Mouse (Mus musculus) embryonic facial prominence, embryonic 15.5 days (tissue): ENCODE data around the gene Slc12a4. TPM values are rescaled to one million over a fixed set of nuclear protein-coding genes. Genes with fewer than 3 reads are reported as not detected.

Experiments
- ATAC-seq: fragments of 200-750 bp; cut with Nextera tagmentation; 2 replicates; pipeline ENCODE4 v1.8.0; 2017; ENCODE audit warnings: low read depth, moderate TSS enrichment; ENCODE audit not compliant: insufficient number of reproducible peaks, low FRiP score, low TSS enrichment
- H3K27ac ChIP-seq: fragments of 300-500 bp; sonication (generic); replicated peaks from 2 replicates; pipeline ENCODE4 v1.5.1; 2015; ENCODE audit warnings: mild to moderate bottlenecking, inconsistent platforms
- H3K27me3 ChIP-seq: fragments of 300-500 bp; sonication (generic); 2 replicates; pipeline ENCODE4 v1.6.1; 2015; ENCODE audit warnings: inconsistent platforms
- H3K36me3 ChIP-seq: fragments of 300-500 bp; sonication (generic); 2 replicates; pipeline ENCODE4 v1.6.1; 2015; ENCODE audit warnings: mild to moderate bottlenecking, inconsistent platforms
- H3K4me1 ChIP-seq: fragments of 300-500 bp; sonication (generic); 2 replicates; pipeline ENCODE4 v1.6.1; 2015; ENCODE audit warnings: inconsistent platforms
- H3K4me2 ChIP-seq: fragments of 300-500 bp; sonication (generic); replicated peaks from 2 replicates; pipeline ENCODE4 v1.6.1; 2015; ENCODE audit warnings: mild to moderate bottlenecking, inconsistent platforms
- H3K4me3 ChIP-seq: fragments of 300-500 bp; sonication (generic); replicated peaks from 2 replicates; pipeline ENCODE4 v1.5.1; 2015; ENCODE audit warnings: mild to moderate bottlenecking, inconsistent platforms
- H3K9ac ChIP-seq: fragments of 300-500 bp; sonication (generic); 2 replicates; pipeline ENCODE4 v1.6.1; 2015; ENCODE audit warnings: inconsistent platforms
- H3K9me3 ChIP-seq: fragments of 300-500 bp; sonication (generic); replicated peaks from 2 replicates; pipeline ENCODE4 v1.6.1; 2016; ENCODE audit warnings: inconsistent platforms
- WGBS: fragments of 180-500 bp; shearing (Covaris S2); methylation state at CpG from one replicate; pipeline ENCODE4 v1.1.7; 2015; 5-methylcytosine and 5-hydroxymethylcytosine counted together
- polyA plus RNA-seq: library from polyadenylated mRNA; unstranded; fragments of >200 nt; fragmentation: Nextera tagmentation; extraction: Ambion mirVana; gene quantifications from 2 replicates; pipeline ENCODE4 v1.2.1, GENCODE M21; 2015

Gene Slc12a4
- polyA plus RNA-seq, 1 experiment from 2014 or later, result 60.4 TPM

DNA sequence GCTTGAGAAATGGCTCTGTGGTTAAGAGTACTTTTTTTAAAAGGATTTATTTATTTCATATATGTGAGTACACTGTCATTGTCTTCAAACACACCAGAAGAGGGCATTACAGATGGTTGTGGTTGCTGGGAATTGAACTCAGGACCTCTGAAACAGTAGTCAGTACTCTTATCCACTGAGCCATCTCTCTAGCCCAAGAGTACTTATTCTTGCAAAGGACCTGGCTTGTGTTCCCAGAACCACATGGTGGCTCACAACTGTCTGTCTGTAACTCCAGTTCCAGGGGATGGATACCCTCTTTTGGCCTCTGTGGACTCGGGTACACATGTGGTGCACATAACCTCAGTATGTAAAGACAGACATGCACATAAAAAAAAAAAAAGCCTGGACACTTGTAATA lies 3.5 kb upstream of the Slc12a4 start:
- H3K4me3 ChIP-seq, result no peak overlapping the region
- 78% methylated on average over 1 of the region's 1 CpGs for WGBS
- H3K9ac ChIP-seq, result no peak overlapping the region
- H3K4me2 ChIP-seq, result no peak overlapping the region
- no peak overlapping the region for H3K27ac ChIP-seq
- H3K36me3 ChIP-seq, result no peaks in the 10 kb centered on the region
- no peak for ATAC-seq
- H3K9me3 ChIP-seq, result no peaks in the 10 kb centered on the region
- no peaks in the 10 kb centered on the region for H3K27me3 ChIP-seq
- peaks cover 19% of the 10 kb centered on the region for H3K4me1 ChIP-seq

DNA sequence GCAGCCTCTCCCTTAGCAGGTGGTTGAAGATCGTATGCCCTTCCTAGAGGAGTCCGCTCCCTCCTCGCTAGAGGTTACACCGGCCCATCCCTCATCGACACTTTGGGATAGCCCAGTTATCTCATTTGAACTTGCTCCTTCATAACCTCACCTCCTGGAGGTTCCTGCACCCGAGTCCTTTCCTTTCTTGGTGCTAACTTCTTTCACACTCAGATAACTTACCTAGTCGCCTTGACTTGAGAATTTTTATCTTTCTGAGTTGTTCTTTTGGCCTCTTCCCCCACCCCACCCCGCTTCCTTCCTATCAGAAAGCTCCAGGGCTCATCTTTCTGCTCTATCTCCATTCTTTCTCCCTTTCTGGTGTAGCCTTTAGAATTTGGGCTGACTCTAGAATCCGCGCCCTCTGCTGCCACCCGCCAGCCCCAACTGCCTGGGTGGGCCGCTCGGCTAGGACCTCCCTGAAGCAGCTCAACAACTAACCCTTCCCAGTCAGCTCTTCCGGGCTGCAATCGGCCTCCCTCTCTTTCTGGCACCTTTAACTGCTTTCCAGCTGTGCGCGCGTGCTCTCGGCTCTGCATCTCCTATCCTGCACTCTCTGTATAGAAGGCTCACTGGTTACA lies 905 bp upstream of the Slc12a4 start:
- Histone ChIP-seq H3K27me3 (no peaks in the 10 kb centered on the region), H3K36me3 (no peaks in the 10 kb centered on the region), H3K4me3 (peak overlapping the region; percentile 66), H3K9me3 (no peaks in the 10 kb centered on the region), H3K9ac (no peak overlapping the region), H3K4me1 (peaks cover 33% of the 10 kb centered on the region), H3K27ac (peak overlapping the region; percentile 58), H3K4me2 (peak overlapping the region; percentile 58)
- ATAC-seq, result no peak; the same call in 1 of the 2 replicates
- 8% methylated on average over 19 of the region's 19 CpGs for WGBS

DNA sequence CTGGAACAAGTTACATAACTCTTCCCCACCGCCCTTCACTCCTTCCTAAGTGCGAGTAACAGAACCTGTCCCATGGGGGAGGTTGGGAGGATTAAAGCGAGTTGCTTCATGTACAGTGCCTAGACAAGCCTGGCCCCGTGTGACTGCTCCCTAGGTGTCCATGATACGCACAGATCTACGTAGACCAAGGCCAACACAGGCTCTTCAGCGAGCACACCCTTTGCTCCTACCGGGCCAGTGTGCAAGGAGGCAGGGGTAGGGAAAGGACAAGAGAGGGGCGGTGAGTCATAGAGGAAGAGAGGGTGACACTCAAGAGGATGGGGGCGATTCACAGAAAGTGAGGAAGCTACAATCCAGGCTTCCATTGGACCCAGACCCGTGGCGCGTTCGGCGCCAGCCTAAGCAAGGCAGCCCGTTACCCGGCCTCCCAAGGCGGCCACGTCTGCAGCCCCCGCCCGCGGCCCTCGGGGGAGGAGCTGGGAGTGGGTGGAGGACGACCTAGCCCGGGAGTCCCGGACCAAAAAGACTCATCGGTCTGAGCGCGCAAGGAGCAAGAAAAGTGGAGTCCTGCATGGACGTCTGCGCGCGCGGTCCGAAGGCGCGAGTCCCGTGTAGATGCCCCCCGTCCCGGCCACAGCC lies 512 bp downstream of the Slc12a4 start:
- under 1% methylated on average over 37 of the region's 40 CpGs for WGBS
- 0 out of 2 replicates have a peak, but pooled peaks cover 1% of the 10 kb centered on the region for H3K36me3 ChIP-seq
- H3K9me3 ChIP-seq, result no peaks in the 10 kb centered on the region
- peak overlapping the region; percentile 58 for H3K4me2 ChIP-seq
- peak overlapping the region; percentile 66 for H3K4me3 ChIP-seq
- ATAC-seq, result peak; percentile 71
- peak overlapping the region; percentile 75 for H3K9ac ChIP-seq
- peak overlapping the region; percentile 93 for H3K27ac ChIP-seq
- peaks cover 37% of the 10 kb centered on the region for H3K4me1 ChIP-seq
- H3K27me3 ChIP-seq, result no peaks in the 10 kb centered on the region

DNA sequence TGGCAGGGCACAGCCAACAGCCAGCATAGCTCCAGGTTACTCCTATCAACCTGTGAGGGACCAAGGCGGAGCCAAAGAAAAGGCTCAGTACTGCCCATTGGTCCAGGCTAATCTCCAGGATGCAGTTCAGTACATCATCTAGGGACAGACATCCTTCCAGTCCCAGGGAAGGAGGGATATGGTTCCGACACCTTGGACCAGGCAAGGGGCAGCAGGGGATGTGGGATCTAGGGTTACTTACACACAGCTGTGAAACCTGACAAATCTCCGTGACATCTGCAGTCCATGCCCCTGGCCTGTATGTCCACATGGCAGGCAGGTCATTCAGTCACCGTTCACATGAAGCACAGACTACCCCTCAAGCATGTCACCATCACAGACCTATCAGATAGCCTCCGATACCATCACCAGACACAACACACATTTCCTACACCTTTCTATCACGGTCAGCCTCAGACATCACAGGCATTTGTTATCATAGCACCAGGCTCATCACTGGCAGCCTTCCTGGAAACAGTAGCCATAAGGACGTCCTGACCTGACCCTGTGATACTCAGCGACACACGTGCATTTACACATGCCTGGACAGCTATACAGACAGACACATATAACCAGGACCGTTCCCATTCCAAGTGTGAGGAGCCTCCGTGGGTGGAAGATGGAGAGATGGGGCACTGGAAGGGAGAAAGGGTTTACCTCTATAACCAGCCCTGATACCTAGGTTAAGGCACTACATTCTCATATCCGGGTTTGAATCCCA lies 1.2 kb downstream of the Slc12a4 start:
- H3K9me3 ChIP-seq, result no peaks in the 10 kb centered on the region
- H3K4me1 ChIP-seq, result peaks cover 44% of the 10 kb centered on the region
- 45% methylated on average over 12 of the region's 12 CpGs for WGBS
- peak overlapping the region; percentile 93 for H3K27ac ChIP-seq
- peak overlapping the region; percentile 58 for H3K4me2 ChIP-seq
- H3K27me3 ChIP-seq, result no peaks in the 10 kb centered on the region
- H3K9ac ChIP-seq, result peak overlapping the region; percentile 75
- ATAC-seq, result no peak
- peaks cover 8% of the 10 kb centered on the region for H3K36me3 ChIP-seq
- peak overlapping the region; percentile 66 for H3K4me3 ChIP-seq

DNA sequence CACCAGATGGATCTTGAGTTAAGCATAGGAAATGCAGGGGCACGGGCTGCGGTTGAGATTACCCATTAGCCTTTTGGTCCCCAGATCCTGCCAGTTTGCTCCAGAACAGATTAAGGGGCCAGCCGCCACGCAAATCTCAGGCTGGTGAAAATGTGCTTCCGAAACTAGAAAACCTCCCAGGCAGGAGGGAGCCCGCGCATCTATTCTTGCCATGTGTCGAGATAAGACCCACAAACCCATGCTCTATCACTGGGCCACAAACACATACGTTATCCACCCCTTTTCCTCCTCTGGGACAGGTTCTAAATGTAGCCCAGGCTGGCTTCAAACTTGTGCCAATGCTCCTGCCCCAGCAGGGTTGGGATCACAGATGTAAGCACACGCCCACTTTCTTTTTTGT lies 4.4 kb downstream of the Slc12a4 start:
- 88% methylated on average over 10 of the region's 10 CpGs for WGBS
- H3K36me3 ChIP-seq, result peaks cover 25% of the 10 kb centered on the region
- no peak overlapping the region for H3K4me2 ChIP-seq
- peaks cover 44% of the 10 kb centered on the region for H3K4me1 ChIP-seq
- no peak overlapping the region for H3K4me3 ChIP-seq
- no peak for ATAC-seq
- no peak overlapping the region for H3K27ac ChIP-seq
- H3K9me3 ChIP-seq, result no peaks in the 10 kb centered on the region
- no peaks in the 10 kb centered on the region for H3K27me3 ChIP-seq
- no peak overlapping the region for H3K9ac ChIP-seq

DNA sequence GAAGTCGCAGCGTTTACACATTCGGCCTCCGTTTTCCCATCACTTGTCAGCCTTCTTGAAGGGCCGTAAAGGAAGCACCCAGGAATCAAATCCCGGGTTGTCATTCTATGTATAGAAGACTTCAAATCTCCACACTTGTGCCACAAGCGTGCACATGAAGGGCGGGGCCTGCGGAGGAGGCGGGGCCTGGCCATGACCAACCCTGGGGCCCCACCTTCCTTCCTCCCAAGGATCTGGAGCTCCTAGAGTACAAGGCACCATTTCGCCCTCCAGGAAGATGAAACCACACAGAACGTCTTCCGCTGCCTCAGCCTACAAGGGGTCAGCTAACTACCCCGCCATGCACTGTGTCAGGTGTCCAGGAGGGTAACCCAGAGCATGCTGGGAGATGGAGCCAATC lies 4.8 kb downstream of the Slc12a4 start:
- ATAC-seq, result no peak
- Histone ChIP-seq H3K36me3 (peaks cover 29% of the 10 kb centered on the region), H3K4me1 (peaks cover 41% of the 10 kb centered on the region), H3K9me3 (no peaks in the 10 kb centered on the region), H3K4me3 (no peak overlapping the region), H3K9ac (no peak overlapping the region), H3K4me2 (no peak overlapping the region), H3K27ac (no peak overlapping the region), H3K27me3 (no peaks in the 10 kb centered on the region)
- 76% methylated on average over 14 of the region's 14 CpGs for WGBS

DNA sequence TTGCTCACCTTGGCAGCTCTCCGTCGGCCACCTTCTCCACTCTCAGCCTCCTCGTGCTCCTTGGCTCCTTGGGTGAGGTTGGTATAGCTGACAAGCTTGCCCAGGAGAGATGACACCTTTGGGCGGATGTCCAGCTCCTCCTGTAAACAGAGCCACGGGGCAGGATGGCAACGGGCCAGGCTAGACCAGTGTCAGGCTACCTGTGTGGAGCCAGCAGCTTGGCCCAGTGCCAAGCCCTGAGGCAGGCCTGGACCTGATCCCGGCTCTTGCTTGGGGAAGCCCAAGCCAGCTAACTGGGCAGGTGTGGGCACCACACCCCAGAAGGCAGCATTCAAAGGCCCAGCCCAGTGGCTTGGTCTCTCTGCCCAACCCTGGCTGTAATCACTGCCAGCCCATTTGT lies 6.5 kb downstream of the Slc12a4 start:
- Histone ChIP-seq H3K4me1 (peaks cover 32% of the 10 kb centered on the region), H3K9ac (no peak overlapping the region), H3K9me3 (no peaks in the 10 kb centered on the region), H3K36me3 (peaks cover 44% of the 10 kb centered on the region), H3K27me3 (no peaks in the 10 kb centered on the region), H3K4me2 (no peak overlapping the region), H3K27ac (no peak overlapping the region; the same call in 1 of the 2 replicates), H3K4me3 (no peak overlapping the region)
- peak; percentile 48; the same call in 1 of the 2 replicates for ATAC-seq
- WGBS, result 72% methylated on average over 7 of the region's 7 CpGs

DNA sequence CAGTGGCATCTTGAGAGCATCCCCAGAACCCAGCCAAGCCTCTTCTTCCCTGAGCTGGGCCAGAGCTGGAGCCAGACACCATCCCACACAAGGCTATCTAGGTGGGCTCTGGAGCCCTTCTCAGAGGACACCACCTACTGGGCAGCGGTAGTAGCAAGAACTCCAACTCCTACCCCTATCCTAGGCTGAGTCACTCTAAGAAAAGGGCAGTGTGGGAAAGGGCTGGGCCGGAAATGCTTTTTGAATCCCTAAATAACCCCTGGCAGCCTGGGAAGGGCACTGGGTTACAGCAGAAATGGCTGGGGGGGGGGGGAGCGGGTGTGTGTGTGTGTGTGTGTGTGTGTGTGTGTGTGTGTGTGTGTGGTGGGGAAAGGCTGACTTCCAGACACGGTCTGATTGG lies 8.1 kb downstream of the Slc12a4 start:
- ATAC-seq, result no peak
- Histone ChIP-seq H3K9me3 (no peaks in the 10 kb centered on the region), H3K27ac (no peak overlapping the region), H3K4me1 (peaks cover 18% of the 10 kb centered on the region), H3K27me3 (no peaks in the 10 kb centered on the region), H3K36me3 (peaks cover 59% of the 10 kb centered on the region), H3K9ac (no peak overlapping the region), H3K4me3 (no peak overlapping the region), H3K4me2 (no peak overlapping the region)
- whole genome bisulfite sequencing, result 45% methylated on average over 3 of the region's 4 CpGs

DNA sequence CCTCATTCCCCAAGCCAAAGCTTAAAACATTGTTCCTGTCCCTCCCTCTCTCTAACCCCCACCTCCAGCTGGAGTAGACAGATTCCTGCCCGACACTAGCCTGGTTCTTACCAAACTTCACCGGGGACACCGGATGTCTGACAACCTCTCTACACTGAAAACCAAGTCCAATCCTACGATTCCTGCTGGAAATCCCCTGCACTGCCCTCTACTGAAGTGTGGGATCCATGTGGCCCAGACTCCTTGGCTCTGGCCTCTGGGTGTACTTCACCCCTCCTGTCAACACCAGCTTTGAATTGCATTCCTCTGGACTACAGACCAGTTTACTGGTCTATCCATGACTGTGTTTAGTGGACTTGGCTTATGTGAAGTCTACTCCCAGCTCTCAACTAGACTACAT lies 9.3 kb downstream of the Slc12a4 start:
- Histone ChIP-seq H3K27ac (no peak overlapping the region), H3K9ac (no peak overlapping the region), H3K9me3 (no peaks in the 10 kb centered on the region), H3K27me3 (no peaks in the 10 kb centered on the region), H3K36me3 (peaks cover 68% of the 10 kb centered on the region), H3K4me2 (no peak overlapping the region), H3K4me3 (no peak overlapping the region), H3K4me1 (peaks cover 18% of the 10 kb centered on the region)
- ATAC-seq, result no peak
- 90% methylated on average over 4 of the region's 4 CpGs for WGBS

DNA sequence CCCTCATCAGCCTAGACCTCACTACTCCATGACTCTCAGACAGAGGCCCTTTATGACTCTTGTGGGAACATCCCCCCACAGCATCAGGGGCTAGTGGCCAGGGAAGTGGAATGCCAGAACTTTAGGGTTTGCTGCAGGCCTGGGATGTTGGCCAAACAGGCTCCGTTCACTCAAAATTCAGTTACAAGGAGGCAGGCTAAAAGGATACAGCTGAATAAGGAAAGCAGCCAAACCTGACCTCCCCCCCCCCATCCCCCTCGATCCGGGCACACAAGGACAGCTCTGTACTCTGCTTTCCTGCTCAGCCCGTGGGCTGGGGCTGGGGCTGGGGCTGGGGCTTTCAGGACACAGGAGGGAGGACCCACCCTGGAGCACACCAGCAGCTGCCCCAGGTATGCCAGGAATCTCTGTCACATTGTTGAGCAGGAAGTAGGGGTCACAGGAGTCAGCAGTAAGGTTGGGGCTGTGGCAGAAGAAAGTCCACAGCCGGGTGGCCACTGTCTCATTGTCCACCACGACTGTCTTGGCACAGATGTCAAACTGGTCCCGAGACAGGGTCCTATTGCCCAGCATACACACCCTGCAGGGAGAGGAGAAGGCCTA lies 14.7 kb downstream of the Slc12a4 start:
- peaks cover 16% of the 10 kb centered on the region for H3K4me1 ChIP-seq
- WGBS, result 11% methylated on average over 7 of the region's 7 CpGs
- H3K4me2 ChIP-seq, result no peak overlapping the region
- peak overlapping the region; percentile 66 for H3K27ac ChIP-seq
- no peaks in the 10 kb centered on the region for H3K9me3 ChIP-seq
- H3K27me3 ChIP-seq, result no peaks in the 10 kb centered on the region
- peaks cover 92% of the 10 kb centered on the region for H3K36me3 ChIP-seq
- no peak overlapping the region for H3K4me3 ChIP-seq
- peak; percentile 78 for ATAC-seq
- H3K9ac ChIP-seq, result no peak overlapping the region

DNA sequence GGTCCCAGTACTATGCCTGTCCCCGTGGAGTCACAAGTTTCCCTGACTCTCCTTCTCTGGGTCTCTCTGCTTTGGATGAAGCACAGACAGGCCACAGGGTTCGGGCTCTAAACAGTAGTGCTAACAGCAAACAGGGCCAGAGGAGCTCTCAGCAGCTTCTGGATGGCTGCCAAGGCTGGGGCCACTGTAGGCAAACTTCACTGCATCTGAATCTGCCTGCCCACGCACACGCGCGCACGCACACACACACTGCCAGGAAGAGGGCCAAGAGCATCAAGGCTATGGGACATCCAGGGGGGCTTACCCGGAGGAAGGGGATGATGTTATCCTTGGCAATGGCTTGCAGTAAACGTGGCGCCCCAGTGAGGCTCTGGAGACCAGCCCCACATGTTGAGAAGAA lies 16.5 kb downstream of the Slc12a4 start:
- no peak overlapping the region for H3K4me3 ChIP-seq
- H3K36me3 ChIP-seq, result peaks cover 94% of the 10 kb centered on the region
- no peaks in the 10 kb centered on the region for H3K27me3 ChIP-seq
- H3K9ac ChIP-seq, result no peak overlapping the region
- H3K27ac ChIP-seq, result no peak overlapping the region; the same call in 1 of the 2 replicates
- 62% methylated on average over 10 of the region's 10 CpGs for WGBS
- peaks cover 16% of the 10 kb centered on the region for H3K4me1 ChIP-seq
- H3K9me3 ChIP-seq, result no peaks in the 10 kb centered on the region
- no peak overlapping the region for H3K4me2 ChIP-seq
- no peak for ATAC-seq
